Mouse (Mus musculus) embryo, embryonic 11 days (tissue): ENCODE measurements around the gene Cntnap1.
A peak's percentile ranks its signal among the peaks of the same experiment; 100 is the strongest.

Experiments used
- DNase-seq: peaks from one replicate; pipeline ENCODE4 v3.0.0-alpha.2; 2015

Cntnap1 gene

GRCm38 (mm10) chr11:101225331-101226064 lies 55.2 kb downstream of the Cntnap1 start:
- no peak for DNase-seq

DNA sequence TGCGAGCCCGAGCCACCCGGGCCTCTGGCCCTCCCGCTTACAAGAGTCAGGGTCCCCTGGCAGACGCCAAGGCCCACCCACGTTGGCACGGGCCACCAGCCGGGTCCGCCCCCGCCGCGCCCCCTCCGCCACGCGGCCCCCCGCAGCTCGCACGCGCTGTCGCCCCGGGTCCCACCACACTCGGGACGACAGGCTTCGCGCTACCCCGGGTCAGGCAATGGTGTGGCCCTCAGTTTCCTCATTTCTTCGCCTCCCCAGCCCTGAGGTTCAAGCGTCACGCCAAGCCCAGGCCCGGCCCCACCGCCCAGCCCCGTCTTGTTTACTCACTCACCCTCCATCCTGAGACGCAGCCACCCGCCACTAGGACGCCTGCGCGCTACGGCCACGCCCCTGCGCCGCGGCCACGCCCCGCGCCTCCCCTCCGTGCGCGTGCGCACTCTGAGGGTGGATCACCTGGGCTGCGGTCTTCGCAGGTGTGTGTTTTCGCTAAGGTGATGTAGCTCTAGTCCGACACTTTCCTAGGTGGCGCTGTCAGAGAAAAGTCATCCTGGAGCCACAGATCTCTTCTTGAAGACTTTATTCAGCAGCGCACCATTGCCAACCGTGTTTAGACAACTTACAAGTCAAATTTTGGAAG lies 55.9 kb downstream of the Cntnap1 start, which contains the start of gene Ezh1:
Ezh1 (minus strand) TSS at position 399 of the 637 bp plus-strand sequence.
- DNase-seq = peak; percentile 89

DNA sequence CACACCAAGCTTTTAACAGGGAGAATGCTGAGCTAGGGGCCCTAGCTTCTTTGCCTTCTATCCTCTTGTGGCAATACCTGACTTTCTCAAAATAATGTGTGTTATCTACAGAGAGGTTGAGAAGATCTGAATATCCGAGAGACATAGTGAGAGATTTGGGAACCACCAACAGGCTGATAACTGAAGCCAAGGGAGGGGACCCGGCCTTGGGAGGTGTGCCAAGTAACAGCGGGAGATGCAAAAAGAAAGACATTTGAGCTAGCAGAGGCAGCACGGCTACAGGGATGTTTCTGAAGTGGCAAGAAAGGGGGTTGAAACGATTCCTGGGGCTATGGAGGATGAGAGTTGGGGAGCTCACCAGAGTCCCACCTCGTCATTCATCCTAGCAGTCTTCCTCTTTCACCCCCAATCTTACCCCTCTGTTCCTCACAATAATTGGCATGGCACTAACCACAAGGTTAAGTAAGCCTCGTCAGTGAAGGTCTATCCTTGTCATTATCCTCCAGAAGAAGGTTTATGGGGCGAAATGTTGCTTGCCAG lies 59.1 kb downstream of the Cntnap1 start:
- DNase-seq = no peak

DNA sequence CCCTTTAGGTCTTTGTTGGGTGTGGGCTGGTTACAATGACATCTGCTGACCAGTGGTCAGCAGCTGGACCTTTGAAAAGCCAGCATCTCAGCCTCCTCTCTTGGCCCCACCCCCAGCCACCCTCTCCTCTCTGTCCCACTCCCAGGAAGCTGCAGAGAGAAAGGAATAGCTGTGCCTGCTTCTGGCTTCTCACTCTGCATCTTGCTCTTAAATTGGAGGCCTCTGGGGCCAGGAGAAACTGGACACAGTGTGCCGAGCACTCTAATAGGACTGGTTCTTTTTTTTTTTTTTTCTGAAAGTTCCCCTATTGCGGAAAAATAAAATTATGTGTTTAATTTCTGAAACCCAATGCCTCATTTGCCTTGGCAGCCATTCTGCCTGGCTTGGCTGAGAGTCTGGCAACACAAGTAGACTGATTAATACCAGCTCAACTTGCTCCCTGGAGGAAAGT lies 59.8 kb downstream of the Cntnap1 start:
- peak; percentile 22 for DNase-seq

DNA sequence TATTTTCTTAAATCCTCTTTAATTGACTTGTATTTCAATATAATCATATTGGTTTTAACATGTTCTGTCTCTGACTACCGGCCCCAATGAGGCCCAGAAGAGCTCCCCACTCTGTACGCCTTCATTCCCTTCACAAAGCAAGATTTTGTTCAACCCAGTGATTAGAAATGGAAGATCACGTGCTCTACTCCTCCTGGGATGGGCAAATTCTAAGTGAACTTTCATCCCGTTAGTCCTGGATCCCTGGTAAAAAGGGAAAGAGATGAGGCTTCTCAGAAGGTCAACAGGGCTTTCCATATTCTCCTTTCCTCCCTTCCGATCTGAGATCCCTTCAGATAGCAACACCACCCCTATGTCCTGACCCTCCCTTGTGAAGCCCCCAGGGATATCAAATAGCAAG lies 60.2 kb downstream of the Cntnap1 start:
- DNase-seq = peak; percentile 32

GRCm38 (mm10) chr11:101230991-101231871 lies 60.9 kb downstream of the Cntnap1 start:
- peak; percentile 60 for DNase-seq

DNA sequence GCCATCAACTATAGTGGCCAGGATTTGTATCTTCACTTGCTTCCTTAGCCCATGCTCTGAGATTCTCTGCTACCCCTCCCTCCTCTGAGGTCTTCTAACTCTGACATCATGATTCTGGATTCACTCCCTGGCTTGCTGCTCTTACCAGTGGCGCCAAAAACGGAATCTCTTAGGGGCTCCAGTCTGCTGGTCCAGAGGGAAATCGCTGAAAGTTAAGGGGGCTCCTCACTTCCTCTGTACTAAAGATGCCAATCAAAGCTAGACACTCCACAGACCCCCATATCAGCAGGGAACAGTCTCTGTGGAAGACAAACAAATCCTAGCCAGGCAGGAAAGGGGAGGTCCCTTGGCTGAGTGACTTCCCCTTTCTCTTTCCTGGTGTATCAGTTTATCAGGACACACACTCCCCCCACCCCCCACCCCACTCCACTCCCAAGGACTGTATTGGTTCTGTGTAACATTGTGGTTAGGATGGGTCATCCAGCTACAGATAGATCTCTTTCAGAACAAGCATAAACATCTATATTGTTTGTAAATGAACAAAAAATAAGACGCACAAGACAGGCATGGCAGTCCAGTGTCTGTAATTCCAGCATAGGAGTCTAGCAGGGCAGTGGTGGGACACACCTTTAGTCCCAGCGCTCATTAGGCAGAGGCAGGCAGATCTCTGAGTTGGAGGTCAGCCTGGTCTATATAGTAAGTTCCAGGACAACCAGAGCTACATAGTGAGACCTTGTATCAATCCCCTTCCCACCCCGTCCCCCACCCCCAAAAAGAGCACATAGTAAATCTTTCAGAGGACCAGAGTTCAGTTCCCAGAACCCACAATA lies 61.9 kb downstream of the Cntnap1 start:
- DNase-seq = peak; percentile 59

- DNase-seq = no peak
Observed at GRCm38 (mm10) chr11:101233240-101233639, 62.9 kb downstream of the Cntnap1 start.

- no peak for DNase-seq
Observed at GRCm38 (mm10) chr11:101234124-101234523, 63.8 kb downstream of the Cntnap1 start.

GRCm38 (mm10) chr11:101235429-101235828 lies 65.1 kb downstream of the Cntnap1 start:
- DNase-seq = no peak

DNA sequence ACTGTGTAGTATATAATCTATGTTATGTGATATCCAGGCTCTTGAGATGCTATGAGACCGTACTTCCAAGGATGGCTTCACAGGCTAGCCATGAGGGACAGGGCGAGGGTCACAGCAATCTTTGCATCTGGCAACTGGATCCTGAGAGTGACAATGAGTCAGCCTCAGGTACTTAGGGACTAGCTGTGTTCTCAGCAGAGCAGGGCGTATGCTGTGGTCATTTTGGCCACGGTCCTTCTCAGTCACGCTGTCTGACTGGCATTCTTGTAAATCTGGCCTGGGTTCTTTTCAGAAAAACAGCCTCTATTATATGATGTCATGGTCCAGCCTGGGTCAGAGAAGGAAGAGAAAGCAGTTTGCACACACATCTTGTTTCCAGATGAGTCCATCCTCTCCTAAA lies 66.5 kb downstream of the Cntnap1 start:
- no peak for DNase-seq

DNA sequence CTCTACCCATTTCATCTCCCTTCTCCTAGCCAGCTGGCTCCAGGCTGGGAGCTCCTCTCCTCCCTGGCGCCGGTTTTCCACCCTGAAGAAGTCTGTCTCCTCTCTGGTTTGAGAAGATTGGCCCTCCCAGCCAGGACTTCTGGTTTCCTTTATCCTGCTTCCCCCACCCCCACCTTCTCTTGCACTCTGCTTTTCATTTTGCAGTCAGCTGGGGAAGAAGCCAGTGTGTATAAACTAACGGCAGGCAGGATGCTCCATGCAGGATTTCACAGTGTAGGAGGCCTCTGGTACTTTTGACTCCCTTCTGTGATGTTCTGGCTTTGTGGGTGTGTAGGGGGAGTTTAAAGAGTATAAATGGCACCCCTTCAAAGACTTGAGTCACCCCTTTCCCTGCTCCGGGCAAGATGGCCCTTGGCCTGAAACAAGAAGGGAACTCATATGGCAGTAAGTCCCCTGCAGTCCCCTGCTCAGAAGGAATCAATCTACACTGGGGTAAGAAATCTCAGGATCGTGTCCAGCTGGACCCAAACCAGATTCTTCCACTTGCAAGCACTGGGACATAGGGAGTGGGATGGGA lies 67.8 kb downstream of the Cntnap1 start:
- peak; percentile 27 for DNase-seq
